Mouse (Mus musculus) brown adipose tissue, adult 24 weeks (tissue): ENCODE measurements around the gene Atp6v1fnb. TPM values are rescaled to one million over a fixed set of nuclear protein-coding genes. Genes with fewer than 3 reads are reported as not detected.
A peak's percentile ranks its signal among the peaks of the same experiment; 100 is the strongest.

Source experiments
- H3K27ac ChIP-seq: fragments of 200-500 bp; replicated peaks from 2 replicates; pipeline ENCODE4 v1.5.1; 2012; ENCODE audit warnings: low read depth, mild to moderate bottlenecking, low read length
- H3K4me1 ChIP-seq: fragments of 200-500 bp; 2 replicates; pipeline ENCODE4 v1.6.1; 2012; ENCODE audit warnings: low read length, mixed read lengths; ENCODE audit not compliant: control insufficient read depth, insufficient read depth, insufficient read length
- H3K4me3 ChIP-seq: fragments of 200-500 bp; 2 replicates; pipeline ENCODE4 v1.5.1; 2012; ENCODE audit warnings: low read depth, mild to moderate bottlenecking, low read length, moderate library complexity; ENCODE audit not compliant: insufficient read depth
- polyA plus RNA-seq: library from polyadenylated mRNA; stranded (reverse); fragments of >200 nt; gene quantifications from 2 replicates; pipeline ENCODE4 v1.2.4, GENCODE M21; 2012; ENCODE audit not compliant: missing spikeins, insufficient read depth, insufficient read length

Atp6v1fnb gene
- polyA plus RNA-seq, 1 experiment = not detected

GRCm38 (mm10) chr6:29439251-29439650, 32.0 kb upstream of the Atp6v1fnb start:
- H3K27ac ChIP-seq = no peak overlapping the region
- H3K4me3 ChIP-seq = no peak overlapping the region
- H3K4me1 ChIP-seq = no peaks in the 10 kb centered on the region

- no peaks in the 10 kb centered on the region for H3K4me1 ChIP-seq
- H3K4me3 ChIP-seq = no peak overlapping the region
- H3K27ac ChIP-seq = no peak overlapping the region
Measured at GRCm38 (mm10) chr6:29439789-29440188, 31.4 kb upstream of the Atp6v1fnb start.

- H3K4me1 ChIP-seq = no peaks in the 10 kb centered on the region
- H3K27ac ChIP-seq = no peak overlapping the region
- H3K4me3 ChIP-seq = no peak overlapping the region
Measured at GRCm38 (mm10) chr6:29444773-29445172, 26.5 kb upstream of the Atp6v1fnb start.

- Histone ChIP-seq H3K27ac (no peak overlapping the region), H3K4me3 (no peak overlapping the region), H3K4me1 (no peaks in the 10 kb centered on the region)
Measured at GRCm38 (mm10) chr6:29445354-29445753, 25.9 kb upstream of the Atp6v1fnb start.

- H3K27ac ChIP-seq = no peak overlapping the region
- no peaks in the 10 kb centered on the region for H3K4me1 ChIP-seq
- H3K4me3 ChIP-seq = no peak overlapping the region
Measured at GRCm38 (mm10) chr6:29449858-29450257, 21.4 kb upstream of the Atp6v1fnb start.

GRCm38 (mm10) chr6:29450667-29451066, 20.6 kb upstream of the Atp6v1fnb start:
- Histone ChIP-seq H3K4me1 (no peaks in the 10 kb centered on the region), H3K27ac (no peak overlapping the region), H3K4me3 (no peak overlapping the region)

- no peak overlapping the region for H3K27ac ChIP-seq
- no peak overlapping the region for H3K4me3 ChIP-seq
- H3K4me1 ChIP-seq = no peaks in the 10 kb centered on the region
Measured at GRCm38 (mm10) chr6:29461502-29461901, 9.7 kb upstream of the Atp6v1fnb start.

GRCm38 (mm10) chr6:29463388-29463787, 7.8 kb upstream of the Atp6v1fnb start:
- Histone ChIP-seq H3K27ac (no peak overlapping the region), H3K4me3 (no peak overlapping the region), H3K4me1 (no peaks in the 10 kb centered on the region)

GRCm38 (mm10) chr6:29467583-29468354, 3.5 kb upstream of the Atp6v1fnb start, which contains the start of gene Atp6v1f:
Gene Atp6v1f (plus strand): TSS chr6:29467718.
- peak within 1 kb of the TSS; percentile 32 for H3K27ac ChIP-seq

GRCm38 (mm10) chr6:29468851-29469250, 2.4 kb upstream of the Atp6v1fnb start:
- Histone ChIP-seq H3K4me3 (peak overlapping the region; percentile 89), H3K4me1 (no peaks in the 10 kb centered on the region), H3K27ac (no peak overlapping the region)

More at GRCm38 (mm10) chr6:29467583-29468354, 3.5 kb upstream of the Atp6v1fnb start, which contains the start of gene Atp6v1f:
- H3K4me3 ChIP-seq = peak within 1 kb of the TSS; percentile 89
- H3K4me1 ChIP-seq = no peaks in the 10 kb centered on the region

- peak overlapping the region; percentile 95 for H3K27ac ChIP-seq
- peak overlapping the region; percentile 62 for H3K4me3 ChIP-seq
- H3K4me1 ChIP-seq = peaks cover 3% of the 10 kb centered on the region; the same call in 1 of the 2 replicates
Measured at GRCm38 (mm10) chr6:29473941-29474691, 2.9 kb downstream of the Atp6v1fnb start.

GRCm38 (mm10) chr6:29474736-29475135, 3.5 kb downstream of the Atp6v1fnb start:
- H3K27ac ChIP-seq = peak overlapping the region; percentile 95
- peaks cover 3% of the 10 kb centered on the region; the same call in 1 of the 2 replicates for H3K4me1 ChIP-seq
- H3K4me3 ChIP-seq = peak overlapping the region; percentile 62; the same call in 1 of the 2 replicates

- no peak overlapping the region for H3K27ac ChIP-seq
- no peak overlapping the region for H3K4me3 ChIP-seq
- H3K4me1 ChIP-seq = no peaks in the 10 kb centered on the region; the same call in 1 of the 2 replicates
Measured at GRCm38 (mm10) chr6:29482691-29483090, 11.5 kb downstream of the Atp6v1fnb start.

- no peak overlapping the region for H3K27ac ChIP-seq
- H3K4me1 ChIP-seq = no peaks in the 10 kb centered on the region; the same call in 1 of the 2 replicates
- peak overlapping the region; percentile 47 for H3K4me3 ChIP-seq
Measured at GRCm38 (mm10) chr6:29484716-29485559, 13.7 kb downstream of the Atp6v1fnb start.

- Histone ChIP-seq H3K4me1 (no peaks in the 10 kb centered on the region; the same call in 1 of the 2 replicates), H3K4me3 (no peak overlapping the region), H3K27ac (no peak overlapping the region)
Measured at GRCm38 (mm10) chr6:29485951-29486350, 14.7 kb downstream of the Atp6v1fnb start.
